Mouse (Mus musculus) stomach, embryonic 14.5 days (tissue): ENCODE data around the gene Casq2. TPM values are rescaled to one million over a fixed set of nuclear protein-coding genes. Genes with fewer than 3 reads are reported as not detected.
A peak's percentile ranks its signal among the peaks of the same experiment; 100 is the strongest.

Experiments
- ATAC-seq: fragments of 200-750 bp; cut with Nextera tagmentation; 2 replicates; pipeline ENCODE4 v1.8.0; 2017; ENCODE audit warnings: low read depth, moderate TSS enrichment; ENCODE audit not compliant: insufficient number of reproducible peaks, insufficient read depth, low FRiP score
- H3K27ac ChIP-seq: fragments of 300-500 bp; sonication (generic); 2 replicates; pipeline ENCODE4 v1.5.1; 2014; ENCODE audit warnings: mild to moderate bottlenecking, low read length, moderate library complexity, mixed read lengths
- H3K27me3 ChIP-seq: fragments of 300-500 bp; sonication (generic); 2 replicates; pipeline ENCODE4 v1.6.1; 2014; ENCODE audit warnings: low read length, control low read depth, mixed read lengths; ENCODE audit not compliant: control insufficient read depth, insufficient read depth
- H3K36me3 ChIP-seq: fragments of 300-500 bp; sonication (generic); 2 replicates; pipeline ENCODE4 v1.6.1; 2014; ENCODE audit warnings: mild to moderate bottlenecking, control low read depth, low read length, moderate library complexity, mixed read lengths; ENCODE audit not compliant: control insufficient read depth, insufficient read depth
- H3K4me1 ChIP-seq: fragments of 300-500 bp; sonication (generic); 2 replicates; pipeline ENCODE4 v1.6.1; 2014; ENCODE audit warnings: low read length, control low read depth, mixed read lengths; ENCODE audit not compliant: control insufficient read depth, insufficient read depth
- H3K4me2 ChIP-seq: fragments of 300-500 bp; sonication (generic); replicated peaks from 2 replicates; pipeline ENCODE4 v1.6.1; 2014; ENCODE audit warnings: low read depth, low read length, control low read depth
- H3K4me3 ChIP-seq: fragments of 300-500 bp; sonication (generic); 2 replicates; pipeline ENCODE4 v1.5.1; 2014; ENCODE audit warnings: low read depth, low read length, control low read depth
- H3K9ac ChIP-seq: fragments of 300-500 bp; sonication (generic); replicated peaks from 2 replicates; pipeline ENCODE4 v1.6.1; 2014; ENCODE audit warnings: low read depth, mild to moderate bottlenecking, control low read depth, low read length, moderate library complexity, mixed read lengths
- H3K9me3 ChIP-seq: fragments of 300-500 bp; sonication (generic); 2 replicates; pipeline ENCODE4 v1.6.1; 2016; ENCODE audit warnings: low read depth, low read length, control low read depth; ENCODE audit not compliant: control insufficient read depth
- WGBS: fragments of 180-500 bp; shearing (Covaris S2); extraction: QIAGEN DNeasy Blood & Tissue Kit; methylation state at CpG from one replicate; pipeline ENCODE4 v1.1.7; 2014; 5-methylcytosine and 5-hydroxymethylcytosine counted together
- polyA plus RNA-seq: library from polyadenylated mRNA; unstranded; fragments of >200 nt; fragmentation: Nextera tagmentation; extraction: Ambion mirVana; gene quantifications from 2 replicates; pipeline ENCODE4 v1.2.1, GENCODE M21; 2014

Casq2 gene
- polyA plus RNA-seq, 1 experiment from 2014 or later, result 0.65 TPM

DNA sequence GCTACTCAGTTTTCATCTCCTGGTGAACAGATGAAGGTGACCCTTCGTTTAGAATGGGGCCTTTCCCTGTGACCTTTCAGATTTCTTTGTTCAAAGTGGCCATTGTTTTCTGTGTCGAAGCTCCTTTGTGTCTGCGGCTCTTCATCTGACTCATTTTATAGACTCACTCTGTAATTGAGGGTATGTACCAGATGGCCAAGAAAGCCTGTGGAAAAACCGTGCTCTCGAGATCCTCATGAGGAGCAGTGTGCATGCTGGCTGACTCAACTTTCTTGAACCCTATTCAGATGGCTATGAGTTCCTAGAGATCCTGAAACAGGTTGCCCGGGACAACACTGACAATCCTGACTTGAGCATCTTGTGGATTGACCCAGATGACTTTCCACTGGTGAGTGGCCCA is 55.7 kb downstream of the Casq2 start:
- Histone ChIP-seq H3K27ac (no peak overlapping the region), H3K4me3 (no peak overlapping the region), H3K9me3 (no peaks in the 10 kb centered on the region), H3K9ac (no peak overlapping the region), H3K27me3 (no peaks in the 10 kb centered on the region), H3K4me1 (no peaks in the 10 kb centered on the region), H3K4me2 (no peak overlapping the region), H3K36me3 (no peaks in the 10 kb centered on the region)
- ATAC-seq, result no peak
- 73% methylated on average over 6 of the region's 6 CpGs for WGBS

DNA sequence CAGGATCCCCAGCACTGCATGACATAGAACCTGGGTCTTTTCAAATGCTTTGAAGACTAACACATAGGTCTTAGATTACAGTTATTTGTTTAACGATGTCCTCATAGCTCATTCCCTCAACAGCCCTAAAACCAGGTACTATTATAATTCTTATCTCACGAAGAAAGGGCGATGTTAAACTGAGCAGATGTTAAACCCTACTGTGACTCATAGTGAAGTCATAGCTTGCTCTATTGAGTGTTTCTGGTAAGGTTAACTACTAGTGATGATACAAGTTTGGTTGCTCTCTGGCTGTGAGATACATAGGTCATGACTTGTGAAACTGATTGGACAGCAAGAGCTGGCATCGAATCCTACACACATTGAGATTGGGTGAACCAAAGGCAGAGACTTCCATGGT is 56.7 kb downstream of the Casq2 start:
- no peak overlapping the region for H3K27ac ChIP-seq
- no peaks in the 10 kb centered on the region for H3K27me3 ChIP-seq
- no peak overlapping the region for H3K4me3 ChIP-seq
- no peaks in the 10 kb centered on the region for H3K36me3 ChIP-seq
- no peak overlapping the region for H3K4me2 ChIP-seq
- WGBS, result 87% methylated on average over 4 of the region's 4 CpGs
- ATAC-seq, result no peak
- H3K4me1 ChIP-seq, result no peaks in the 10 kb centered on the region
- H3K9ac ChIP-seq, result no peak overlapping the region
- H3K9me3 ChIP-seq, result no peaks in the 10 kb centered on the region

DNA sequence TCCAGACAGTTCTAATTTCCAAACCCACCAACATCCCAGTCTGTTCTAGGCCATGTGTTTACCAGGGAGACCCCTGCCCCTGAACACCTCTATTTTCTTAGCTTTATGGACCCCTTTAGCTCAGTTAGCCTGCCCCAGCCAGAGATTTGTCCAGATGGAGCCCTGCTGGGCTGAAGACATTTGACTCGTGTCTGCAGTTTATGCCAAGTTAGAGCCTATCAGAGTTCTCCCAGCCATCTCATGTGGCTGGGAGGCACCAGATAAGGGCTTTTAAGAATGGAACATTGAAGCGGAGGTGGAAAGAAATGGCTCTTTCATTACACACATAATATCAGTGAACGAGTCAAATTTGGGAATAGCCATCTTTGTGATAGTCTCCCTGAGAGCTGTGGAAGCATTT is 57.3 kb downstream of the Casq2 start:
- no peak for ATAC-seq
- H3K36me3 ChIP-seq, result no peaks in the 10 kb centered on the region
- no peak overlapping the region for H3K27ac ChIP-seq
- no peak overlapping the region for H3K9ac ChIP-seq
- no peak overlapping the region for H3K4me3 ChIP-seq
- no peak overlapping the region for H3K4me2 ChIP-seq
- no peaks in the 10 kb centered on the region for H3K27me3 ChIP-seq
- no peaks in the 10 kb centered on the region for H3K4me1 ChIP-seq
- H3K9me3 ChIP-seq, result no peaks in the 10 kb centered on the region
- WGBS, result 79% methylated on average over 3 of the region's 3 CpGs

DNA sequence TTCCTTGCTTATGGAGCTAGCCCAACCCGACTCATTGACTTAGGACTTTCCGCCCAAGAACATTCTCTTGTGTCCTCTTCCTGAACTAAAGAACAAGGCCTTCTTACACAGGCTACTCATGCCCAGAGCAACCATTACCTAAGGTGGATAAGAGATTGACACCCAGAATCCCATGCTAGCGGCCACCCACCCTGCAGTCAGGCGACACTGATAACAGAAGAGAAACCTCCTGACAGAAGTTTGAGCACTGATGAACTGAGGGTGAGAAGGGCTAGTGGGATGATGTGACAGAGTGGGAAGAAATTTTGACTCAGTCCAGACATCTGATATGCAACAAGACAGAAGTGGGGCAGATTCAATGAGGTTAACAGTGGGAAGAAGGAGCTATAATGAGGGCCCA is 58.2 kb downstream of the Casq2 start:
- Histone ChIP-seq H3K4me3 (no peak overlapping the region), H3K9me3 (no peaks in the 10 kb centered on the region), H3K36me3 (no peaks in the 10 kb centered on the region), H3K4me1 (no peaks in the 10 kb centered on the region; the same call in 1 of the 2 replicates), H3K4me2 (no peak overlapping the region), H3K27me3 (no peaks in the 10 kb centered on the region), H3K27ac (no peak overlapping the region), H3K9ac (no peak overlapping the region)
- ATAC-seq, result peak; percentile 38; the same call in 1 of the 2 replicates
- WGBS, result 94% methylated on average over 4 of the region's 4 CpGs

DNA sequence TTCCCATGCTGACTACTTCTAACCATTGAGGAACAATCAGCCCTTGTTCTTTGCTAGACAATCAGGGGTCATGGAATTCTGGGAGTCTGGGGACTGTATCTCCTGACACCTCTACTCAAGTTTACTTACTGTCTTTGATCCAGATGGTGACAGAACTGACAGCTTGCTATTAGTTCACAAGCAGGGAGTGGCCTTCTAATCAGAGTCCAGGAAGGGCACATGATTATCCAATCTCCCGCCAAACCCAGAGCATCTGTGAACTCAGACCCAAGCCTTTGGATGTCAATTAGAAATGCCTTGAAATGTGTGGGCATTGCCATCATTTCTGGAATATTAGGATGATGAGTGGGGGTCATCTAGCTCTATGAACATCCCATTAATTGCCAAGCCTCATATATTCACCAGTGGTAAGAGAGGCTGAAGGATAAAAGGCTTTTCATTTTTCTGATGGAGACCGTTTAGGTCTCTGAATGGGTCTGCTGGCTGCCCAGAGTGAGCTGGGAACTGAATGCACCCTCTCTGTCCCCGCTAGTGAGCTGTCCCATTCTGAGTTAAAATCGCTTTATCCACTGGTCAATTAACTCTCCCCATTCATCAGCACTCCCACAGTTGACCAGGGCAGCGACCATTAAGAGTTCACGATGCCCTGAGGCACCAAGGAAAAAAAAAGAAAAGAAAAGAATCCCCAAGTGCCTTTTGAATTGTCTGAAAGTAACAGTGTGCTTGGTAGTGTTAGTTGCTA is 59.6 kb downstream of the Casq2 start:
- Histone ChIP-seq H3K27me3 (no peaks in the 10 kb centered on the region), H3K4me3 (no peak overlapping the region), H3K4me2 (no peak overlapping the region), H3K4me1 (no peaks in the 10 kb centered on the region; the same call in 1 of the 2 replicates), H3K9me3 (no peaks in the 10 kb centered on the region), H3K36me3 (no peaks in the 10 kb centered on the region), H3K9ac (no peak overlapping the region), H3K27ac (no peak overlapping the region)
- no peak for ATAC-seq
- WGBS, result 64% methylated on average over 6 of the region's 6 CpGs

DNA sequence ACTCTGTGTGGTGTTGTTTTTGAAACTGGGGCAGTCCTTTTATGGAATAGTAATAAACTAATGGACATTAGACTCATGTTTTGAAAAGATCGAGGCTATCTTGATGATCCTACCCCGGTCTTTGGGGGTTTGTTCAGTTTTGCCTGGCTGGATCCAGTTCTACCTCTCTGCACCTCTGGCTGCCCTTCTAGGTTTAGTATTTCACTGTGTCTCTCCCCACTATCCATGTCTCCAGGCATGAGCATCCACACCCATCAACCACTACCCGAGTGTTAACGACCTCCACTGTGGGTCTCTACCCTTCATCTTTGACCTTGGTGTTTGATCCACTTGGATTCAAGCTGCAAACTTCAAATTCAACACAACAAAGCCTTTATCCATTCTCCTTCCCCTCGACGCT is 60.2 kb downstream of the Casq2 start:
- 83% methylated on average over 6 of the region's 6 CpGs for WGBS

GRCm38 (mm10) chr3:102147189-102147588 is 61.0 kb downstream of the Casq2 start:
- no peaks in the 10 kb centered on the region for H3K9me3 ChIP-seq
- whole genome bisulfite sequencing, result 80% methylated on average over 4 of the region's 4 CpGs
- no peak overlapping the region for H3K9ac ChIP-seq
- no peaks in the 10 kb centered on the region; the same call in 1 of the 2 replicates for H3K4me1 ChIP-seq
- H3K4me2 ChIP-seq, result no peak overlapping the region
- no peaks in the 10 kb centered on the region for H3K27me3 ChIP-seq
- no peak overlapping the region for H3K27ac ChIP-seq
- H3K36me3 ChIP-seq, result no peaks in the 10 kb centered on the region
- no peak overlapping the region for H3K4me3 ChIP-seq
- no peak for ATAC-seq

More for the DNA sequence above, 60.2 kb downstream of the Casq2 start:
- no peaks in the 10 kb centered on the region for H3K27me3 ChIP-seq
- H3K4me2 ChIP-seq, result no peak overlapping the region
- H3K4me3 ChIP-seq, result no peak overlapping the region
- H3K27ac ChIP-seq, result no peak overlapping the region
- H3K36me3 ChIP-seq, result no peaks in the 10 kb centered on the region
- ATAC-seq, result no peak
- no peaks in the 10 kb centered on the region; the same call in 1 of the 2 replicates for H3K4me1 ChIP-seq
- H3K9ac ChIP-seq, result no peak overlapping the region
- no peaks in the 10 kb centered on the region for H3K9me3 ChIP-seq

- WGBS, result 26% methylated on average over 7 of the region's 7 CpGs
- Histone ChIP-seq H3K36me3 (no peaks in the 10 kb centered on the region), H3K27ac (no peak overlapping the region), H3K4me2 (no peak overlapping the region), H3K27me3 (no peaks in the 10 kb centered on the region), H3K4me3 (no peak overlapping the region), H3K9ac (no peak overlapping the region), H3K4me1 (peaks cover 5% of the 10 kb centered on the region; the same call in 1 of the 2 replicates), H3K9me3 (no peaks in the 10 kb centered on the region)
- no peak for ATAC-seq
These were observed 63.7 kb downstream of the Casq2 start for GRCm38 (mm10) chr3:102149941-102150340.

- H3K9ac ChIP-seq, result no peak overlapping the region
- peak overlapping the region; percentile 84 for H3K27ac ChIP-seq
- peaks cover 3% of the 10 kb centered on the region; the same call in 1 of the 2 replicates for H3K36me3 ChIP-seq
- ATAC-seq, result no peak
- no peaks in the 10 kb centered on the region for H3K9me3 ChIP-seq
- 63% methylated on average over 4 of the region's 4 CpGs for WGBS
- no peak overlapping the region for H3K4me2 ChIP-seq
- H3K4me1 ChIP-seq, result peaks cover 5% of the 10 kb centered on the region; the same call in 1 of the 2 replicates
- H3K4me3 ChIP-seq, result no peak overlapping the region
- H3K27me3 ChIP-seq, result no peaks in the 10 kb centered on the region
These were observed 65.6 kb downstream of the Casq2 start for GRCm38 (mm10) chr3:102151850-102152249.
